Mouse (Mus musculus) limb, embryonic 11.5 days (tissue): ENCODE measurements at regions not wholly inside any gene's neighbourhood (a gene's known extent, or its start where the extent isn't known, plus 50 kb on each side); places are given as distances from the start of the nearest gene placed in this dataset.

ENCODE experiments used
- ATAC-seq: fragments of 200-750 bp; cut with Nextera tagmentation; 2 replicates; pipeline ENCODE4 v1.8.0; 2017; ENCODE audit warnings: low read depth; ENCODE audit not compliant: insufficient number of reproducible peaks, low FRiP score, low TSS enrichment
- DNase-seq: peaks from one replicate; pipeline ENCODE4 v3.0.0-alpha.2; 2015; ENCODE audit warnings: low spot score
- H3K27ac ChIP-seq: fragments of 300-500 bp; sonication (generic); replicated peaks from 2 replicates; pipeline ENCODE4 v1.5.1; 2014; ENCODE audit warnings: low read depth, mild to moderate bottlenecking, low read length
- H3K27me3 ChIP-seq: fragments of 300-500 bp; sonication (generic); 2 replicates; pipeline ENCODE4 v1.6.1; 2014; ENCODE audit warnings: mild to moderate bottlenecking, low read length, mixed read lengths; ENCODE audit not compliant: control insufficient read depth, insufficient read depth
- H3K36me3 ChIP-seq: fragments of 300-500 bp; sonication (generic); 2 replicates; pipeline ENCODE4 v1.6.1; 2014; ENCODE audit warnings: mild to moderate bottlenecking, low read length, moderate library complexity, mixed read lengths; ENCODE audit not compliant: control insufficient read depth, insufficient read depth
- H3K4me1 ChIP-seq: fragments of 300-500 bp; sonication (generic); 2 replicates; pipeline ENCODE4 v1.6.1; 2014; ENCODE audit warnings: low read length, mixed read lengths; ENCODE audit not compliant: control insufficient read depth, insufficient read depth
- H3K4me2 ChIP-seq: fragments of 300-500 bp; sonication (generic); 2 replicates; pipeline ENCODE4 v1.6.1; 2014; ENCODE audit warnings: low read depth, mild to moderate bottlenecking, moderate library complexity; ENCODE audit not compliant: severe bottlenecking
- H3K4me3 ChIP-seq: fragments of 300-500 bp; sonication (generic); 2 replicates; pipeline ENCODE4 v1.5.1; 2014; ENCODE audit warnings: low read depth, low read length
- H3K9ac ChIP-seq: fragments of 300-500 bp; sonication (generic); 2 replicates; pipeline ENCODE4 v1.6.1; 2014; ENCODE audit warnings: mild to moderate bottlenecking, low read length
- H3K9me3 ChIP-seq: fragments of 300-500 bp; sonication (generic); 2 replicates; pipeline ENCODE4 v1.6.1; 2016; ENCODE audit warnings: low read length; ENCODE audit not compliant: control insufficient read depth
- WGBS: fragments of 180-500 bp; shearing (Covaris S2); extraction: QIAGEN DNeasy Blood & Tissue Kit; methylation state at CpG from one replicate; pipeline ENCODE4 v1.1.7; 2014; 5-methylcytosine and 5-hydroxymethylcytosine counted together

- ATAC-seq (no peak), DNase-seq (no peak)
- WGBS, result 79% methylated on average over 7 of the region's 7 CpGs
- Histone ChIP-seq H3K4me2 (no peak overlapping the region), H3K4me3 (no peak overlapping the region), H3K9ac (no peak overlapping the region), H3K4me1 (no peaks in the 10 kb centered on the region), H3K36me3 (no peaks in the 10 kb centered on the region), H3K27ac (no peak overlapping the region), H3K9me3 (no peaks in the 10 kb centered on the region), H3K27me3 (no peaks in the 10 kb centered on the region)
Observed at GRCm38 (mm10) chr15:59206636-59207035, 317.5 kb downstream of the Gm49356 start.

DNA sequence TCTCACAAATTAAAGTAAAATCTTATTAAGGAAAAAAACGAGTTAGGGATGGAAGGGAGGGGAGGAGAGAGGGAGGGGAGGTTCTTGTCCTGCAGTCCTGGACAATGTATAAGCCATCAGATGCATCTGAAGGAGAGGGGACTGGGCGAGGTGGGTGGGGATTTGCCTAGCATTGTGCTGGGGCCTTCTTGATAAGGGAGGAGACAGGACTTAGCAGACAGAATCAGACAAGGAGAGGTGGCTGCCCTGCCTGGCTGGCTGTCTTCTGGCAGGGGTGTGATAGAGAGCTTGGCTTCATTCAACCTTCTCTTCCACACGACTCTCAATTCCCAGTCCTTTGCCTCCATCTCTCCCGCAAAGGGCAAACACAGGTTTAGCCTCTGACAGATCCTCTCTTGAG, 318.9 kb downstream of the Gm49356 start:
- WGBS, result 77% methylated on average over 4 of the region's 4 CpGs
- H3K9me3 ChIP-seq, result no peaks in the 10 kb centered on the region
- H3K4me3 ChIP-seq, result no peak overlapping the region
- ATAC-seq (no peak), DNase-seq (no peak)
- no peak overlapping the region for H3K4me2 ChIP-seq
- no peak overlapping the region for H3K9ac ChIP-seq
- H3K36me3 ChIP-seq, result no peaks in the 10 kb centered on the region
- no peak overlapping the region for H3K27ac ChIP-seq
- H3K27me3 ChIP-seq, result no peaks in the 10 kb centered on the region
- H3K4me1 ChIP-seq, result no peaks in the 10 kb centered on the region

GRCm38 (mm10) chr15:59212362-59212761, 323.3 kb downstream of the Gm49356 start:
- Histone ChIP-seq H3K4me2 (no peak overlapping the region), H3K4me1 (no peaks in the 10 kb centered on the region), H3K36me3 (no peaks in the 10 kb centered on the region), H3K27me3 (no peaks in the 10 kb centered on the region), H3K4me3 (no peak overlapping the region), H3K9me3 (no peaks in the 10 kb centered on the region), H3K9ac (no peak overlapping the region), H3K27ac (no peak overlapping the region)
- ATAC-seq (no peak), DNase-seq (no peak)
- WGBS, result 73% methylated on average over 3 of the region's 3 CpGs

DNA sequence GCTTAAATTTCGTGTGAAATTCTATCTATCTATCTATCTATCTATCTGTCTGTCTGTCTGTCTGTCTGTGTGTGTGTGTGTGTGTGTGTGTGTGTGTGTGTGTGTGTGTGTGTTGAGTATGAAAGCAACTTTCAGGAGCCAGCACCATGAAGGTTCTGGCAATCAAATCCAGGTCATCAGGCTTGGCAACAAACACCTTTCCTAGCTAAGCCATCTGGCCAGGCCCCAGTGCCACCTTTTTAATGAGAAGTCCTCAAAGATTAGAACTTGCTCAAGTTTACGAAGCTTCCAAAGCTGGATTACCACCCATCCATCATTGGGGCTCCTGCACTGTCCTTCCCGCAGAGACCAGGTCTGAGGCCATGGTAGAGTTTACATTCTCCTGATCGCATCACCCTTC, 325.0 kb downstream of the Gm49356 start:
- ATAC-seq, result no peak
- Histone ChIP-seq H3K9ac (no peak overlapping the region), H3K4me1 (no peaks in the 10 kb centered on the region), H3K9me3 (no peaks in the 10 kb centered on the region), H3K27me3 (no peaks in the 10 kb centered on the region), H3K4me3 (no peak overlapping the region), H3K4me2 (no peak overlapping the region), H3K36me3 (no peaks in the 10 kb centered on the region), H3K27ac (no peak overlapping the region)
- DNase-seq, result no peak
- WGBS, result 87% methylated on average over 4 of the region's 4 CpGs

GRCm38 (mm10) chr15:59215239-59215638, 326.1 kb downstream of the Gm49356 start:
- DNase-seq (no peak), ATAC-seq (no peak)
- 86% methylated on average over 4 of the region's 4 CpGs for WGBS
- H3K4me2 ChIP-seq, result no peak overlapping the region
- H3K36me3 ChIP-seq, result no peaks in the 10 kb centered on the region
- H3K9me3 ChIP-seq, result no peaks in the 10 kb centered on the region
- H3K4me3 ChIP-seq, result no peak overlapping the region
- no peak overlapping the region for H3K27ac ChIP-seq
- no peak overlapping the region for H3K9ac ChIP-seq
- H3K27me3 ChIP-seq, result no peaks in the 10 kb centered on the region
- H3K4me1 ChIP-seq, result no peaks in the 10 kb centered on the region

GRCm38 (mm10) chr15:59217481-59217880, 328.4 kb downstream of the Gm49356 start:
- ATAC-seq, result no peak
- Histone ChIP-seq H3K4me1 (no peaks in the 10 kb centered on the region), H3K9ac (no peak overlapping the region), H3K4me2 (no peak overlapping the region), H3K27me3 (no peaks in the 10 kb centered on the region), H3K36me3 (no peaks in the 10 kb centered on the region), H3K9me3 (no peaks in the 10 kb centered on the region), H3K27ac (no peak overlapping the region), H3K4me3 (no peak overlapping the region)
- 88% methylated on average over 9 of the region's 9 CpGs for WGBS
- no peak for DNase-seq

- WGBS, result 91% methylated on average over 7 of the region's 7 CpGs
- H3K27ac ChIP-seq, result no peak overlapping the region
- H3K27me3 ChIP-seq, result no peaks in the 10 kb centered on the region
- H3K9me3 ChIP-seq, result no peaks in the 10 kb centered on the region
- no peak overlapping the region for H3K4me3 ChIP-seq
- no peak for DNase-seq
- ATAC-seq, result no peak
- H3K4me2 ChIP-seq, result no peak overlapping the region
- H3K36me3 ChIP-seq, result no peaks in the 10 kb centered on the region
- H3K4me1 ChIP-seq, result no peaks in the 10 kb centered on the region
- H3K9ac ChIP-seq, result no peak overlapping the region
Observed at GRCm38 (mm10) chr15:59218916-59219315, 329.8 kb downstream of the Gm49356 start.

DNA sequence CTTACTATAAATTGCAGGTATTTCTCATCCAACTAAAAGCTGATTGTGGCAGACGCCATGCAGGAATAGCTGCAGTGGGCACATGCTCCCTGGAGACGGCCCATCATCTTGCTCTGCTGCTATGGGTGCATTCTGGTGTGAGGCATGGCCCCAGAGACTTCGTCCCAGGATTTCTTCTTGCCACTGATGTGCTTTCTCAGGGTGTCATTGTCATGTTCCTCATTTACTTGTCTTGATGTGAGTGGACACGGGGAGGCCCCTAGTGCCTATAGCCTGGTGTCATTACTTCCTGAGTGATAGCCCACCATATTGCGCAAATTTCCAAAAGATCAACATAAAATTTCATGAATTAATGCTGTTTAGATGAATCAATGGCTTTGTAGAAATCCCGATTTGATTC, 336.5 kb downstream of the Gm49356 start:
- ATAC-seq, result no peak
- H3K27ac ChIP-seq, result no peak overlapping the region
- no peaks in the 10 kb centered on the region for H3K36me3 ChIP-seq
- H3K4me2 ChIP-seq, result no peak overlapping the region
- H3K4me3 ChIP-seq, result no peak overlapping the region
- DNase-seq, result no peak
- WGBS, result 83% methylated on average over 6 of the region's 6 CpGs
- H3K27me3 ChIP-seq, result no peaks in the 10 kb centered on the region
- no peaks in the 10 kb centered on the region for H3K9me3 ChIP-seq
- no peak overlapping the region for H3K9ac ChIP-seq
- no peaks in the 10 kb centered on the region for H3K4me1 ChIP-seq

GRCm38 (mm10) chr15:59227293-59227692, 338.2 kb downstream of the Gm49356 start:
- Histone ChIP-seq H3K9ac (no peak overlapping the region), H3K4me1 (no peaks in the 10 kb centered on the region), H3K4me2 (no peak overlapping the region), H3K27ac (no peak overlapping the region), H3K36me3 (no peaks in the 10 kb centered on the region), H3K27me3 (no peaks in the 10 kb centered on the region), H3K4me3 (no peak overlapping the region), H3K9me3 (no peaks in the 10 kb centered on the region)
- ATAC-seq, result no peak
- 81% methylated on average over 3 of the region's 3 CpGs for WGBS
- no peak for DNase-seq
